In the genomic region with DNA sequence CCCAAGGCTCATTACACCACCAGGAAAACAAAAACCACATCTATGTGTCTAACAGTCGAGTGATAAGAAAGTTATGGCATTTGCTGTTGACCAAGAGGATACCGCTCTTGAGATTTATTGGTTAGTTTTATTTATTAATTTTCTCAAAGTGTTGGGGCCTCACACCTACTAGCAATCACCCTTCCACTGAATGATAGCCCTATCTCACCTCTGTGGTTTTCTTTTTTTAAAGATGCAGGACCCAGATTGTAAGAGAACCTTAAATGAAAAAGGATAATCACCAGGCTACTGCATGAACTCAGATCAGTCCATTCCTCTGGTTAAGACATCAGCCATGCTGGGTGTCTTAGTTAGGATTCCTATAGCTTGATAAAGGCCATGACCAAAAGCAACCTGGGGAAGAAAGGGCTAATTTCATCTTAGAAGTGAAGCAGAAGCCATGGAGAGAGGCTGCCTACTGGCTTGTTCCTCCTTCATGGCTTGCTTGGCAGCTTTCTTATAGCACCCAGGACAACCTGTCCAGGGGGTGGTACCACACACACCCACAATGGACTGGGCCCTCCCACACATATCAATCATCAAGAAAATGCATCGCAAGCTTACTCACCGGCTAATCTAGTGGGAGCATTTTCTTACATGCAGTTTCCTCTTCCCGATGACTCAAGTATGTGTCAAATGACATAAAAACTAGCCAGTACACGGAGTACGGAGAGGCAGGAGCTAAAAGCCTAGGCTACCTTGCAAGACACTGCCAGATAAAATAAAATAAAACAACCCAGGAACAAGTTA, we compare ENCODE assay signal across 9 mouse cellular contexts. TPM values are rescaled to one million over a fixed set of nuclear protein-coding genes. Genes with fewer than 3 reads are reported as not detected.
DNase-seq lines count a peak whose midpoint lies in the region; ATAC-seq and TF ChIP-seq lines count a peak whose summit lies in the region.
"Had no signal": no experiment of that assay in that cellular context is flagged by ENCODE, and none has a peak within 500 bp of the region (broad histone marks: within the 10 kb centered on the region; RNA-seq: fewer than 3 reads in every experiment).

No protein-coding gene starts in this region.

- DNase-seq in embryonic facial prominence, embryonic 10.5 days (ENCODE audit: low spot score), result no peak
- DNase-seq in ovary, adult 18-20 months (ENCODE audit: low spot score), result peak; percentile 34
- DNase-seq in ovary, postnatal 14 days (ENCODE audit: low spot score), result no peak
- DNase-seq in heart, postnatal 0 days (ENCODE audit: low spot score), result no peak
- no peak for DNase-seq in forebrain, embryonic 10.5 days (ENCODE audit: extremely low spot score, low spot score)
- no peak for DNase-seq in ovary, postnatal 36 days (ENCODE audit: low spot score)
- DNase-seq: cerebellum, postnatal 25 days had no signal

- H3K79me2 ChIP-seq in myocyte (ENCODE audit: control insufficient read depth, insufficient read depth), result peaks cover 99% of the 10 kb centered on the region

- 86% methylated on average over 7 of the region's 7 CpGs for WGBS in embryonic facial prominence, embryonic 12.5 days
- 89% methylated on average over 7 of the region's 7 CpGs for WGBS in embryonic facial prominence, embryonic 10.5 days
- WGBS in heart, postnatal 0 days, result 23% methylated on average over 7 of the region's 7 CpGs
- WGBS in forebrain, embryonic 10.5 days, result 91% methylated on average over 7 of the region's 7 CpGs

- TF ChIP-seq EP300 in heart, postnatal 0 days (IDR thresholded peaks at IDR 0.05; ENCODE audit: low read depth), result no peak

- 0 out of 2 replicates have a peak overlapping the region, but pooled peaks have one; percentile 9 for H3K27ac ChIP-seq in embryonic facial prominence, embryonic 12.5 days
- no peak overlapping the region for H3K27ac ChIP-seq in embryonic facial prominence, embryonic 10.5 days (replicated peaks)
- H3K27ac ChIP-seq in heart, postnatal 0 days (ENCODE audit: low read depth), result peak overlapping the region; percentile 97
- no peak overlapping the region for H3K27ac ChIP-seq in forebrain, embryonic 10.5 days

- no peak for ATAC-seq in embryonic facial prominence, embryonic 12.5 days (ENCODE audit: insufficient number of reproducible peaks, insufficient read depth, low FRiP score, low TSS enrichment)
- no peak for ATAC-seq in heart, postnatal 0 days (ENCODE audit: insufficient read depth, low read depth)

- H3K9me3 ChIP-seq in embryonic facial prominence, embryonic 12.5 days, result no peaks in the 10 kb centered on the region
- no peaks in the 10 kb centered on the region for H3K9me3 ChIP-seq in embryonic facial prominence, embryonic 10.5 days
- H3K9me3 ChIP-seq in heart, postnatal 0 days (replicated peaks; ENCODE audit: control insufficient read depth, low read length), result no peaks in the 10 kb centered on the region
- no peaks in the 10 kb centered on the region for H3K9me3 ChIP-seq in forebrain, embryonic 10.5 days

- H3K4me3 ChIP-seq in embryonic facial prominence, embryonic 12.5 days, result no peak overlapping the region
- H3K4me3 ChIP-seq in embryonic facial prominence, embryonic 10.5 days, result no peak overlapping the region
- H3K4me3 ChIP-seq in heart, postnatal 0 days (ENCODE audit: low read depth, low read length), result no peak overlapping the region
- no peak overlapping the region for H3K4me3 ChIP-seq in myocyte
- no peak overlapping the region for H3K4me3 ChIP-seq in forebrain, embryonic 10.5 days

- no peak for TF ChIP-seq CTCF in heart, postnatal 0 days (IDR thresholded peaks at IDR 0.05; ENCODE audit: low read depth)

- no peak overlapping the region for H3K9ac ChIP-seq in embryonic facial prominence, embryonic 12.5 days
- peak overlapping the region; percentile 29; the same call in 1 of the 2 replicates for H3K9ac ChIP-seq in heart, postnatal 0 days (replicated peaks; ENCODE audit: low read depth, low read length)

- H3K36me3 ChIP-seq in embryonic facial prominence, embryonic 12.5 days, result no peaks in the 10 kb centered on the region
- peaks cover 5% of the 10 kb centered on the region; the same call in 1 of the 2 replicates for H3K36me3 ChIP-seq in embryonic facial prominence, embryonic 10.5 days (replicated peaks)
- no peaks in the 10 kb centered on the region; the same call in 1 of the 2 replicates for H3K36me3 ChIP-seq in heart, postnatal 0 days (replicated peaks; ENCODE audit: control insufficient read depth, insufficient read depth, low read length)
- no peaks in the 10 kb centered on the region for H3K36me3 ChIP-seq in myocyte (ENCODE audit: control insufficient read depth, insufficient read depth)
- peaks cover 7% of the 10 kb centered on the region; the same call in 1 of the 2 replicates for H3K36me3 ChIP-seq in forebrain, embryonic 10.5 days (replicated peaks)

- H3ac ChIP-seq in myocyte (ENCODE audit: control insufficient read depth, insufficient read length), result no peak overlapping the region

- no peak overlapping the region for H3K4me2 ChIP-seq in embryonic facial prominence, embryonic 12.5 days (replicated peaks)
- peak overlapping the region; percentile 41 for H3K4me2 ChIP-seq in heart, postnatal 0 days (ENCODE audit: low read depth, low read length)
- H3K4me2 ChIP-seq in myocyte (ENCODE audit: low read depth), result peak overlapping the region; percentile 64

- no peaks in the 10 kb centered on the region for H3K27me3 ChIP-seq in embryonic facial prominence, embryonic 12.5 days
- no peaks in the 10 kb centered on the region for H3K27me3 ChIP-seq in embryonic facial prominence, embryonic 10.5 days (replicated peaks; ENCODE audit: low read depth, poor library complexity, severe bottlenecking)
- no peaks in the 10 kb centered on the region for H3K27me3 ChIP-seq in heart, postnatal 0 days (ENCODE audit: control insufficient read depth, insufficient read depth, low read length)
- H3K27me3 ChIP-seq in myocyte (ENCODE audit: control insufficient read depth, insufficient read depth, insufficient read length), result no peaks in the 10 kb centered on the region
- no peaks in the 10 kb centered on the region for H3K27me3 ChIP-seq in forebrain, embryonic 10.5 days (ENCODE audit: poor library complexity, severe bottlenecking)

- TF ChIP-seq POLR2A in myocyte (IDR thresholded peaks at IDR 0.05; ENCODE audit: insufficient read length, low read depth), result no peak

- peaks cover 36% of the 10 kb centered on the region for H3K4me1 ChIP-seq in embryonic facial prominence, embryonic 12.5 days
- H3K4me1 ChIP-seq in embryonic facial prominence, embryonic 10.5 days, result peaks cover 40% of the 10 kb centered on the region
- peaks cover 89% of the 10 kb centered on the region for H3K4me1 ChIP-seq in heart, postnatal 0 days (ENCODE audit: control insufficient read depth, insufficient read depth)
- H3K4me1 ChIP-seq in forebrain, embryonic 10.5 days, result peaks cover 31% of the 10 kb centered on the region

TF ChIP-seq in myocyte, 11 proteins besides CTCF, POLR2A, EP300 and RAD21:
- no peak for TF ChIP-seq POLR2AphosphoS2 (IDR thresholded peaks at IDR 0.05; ENCODE audit: insufficient read length, low read depth)
- TF ChIP-seq CEBPB (IDR thresholded peaks at IDR 0.05; ENCODE audit: insufficient read depth, poor library complexity, severe bottlenecking), result 0 out of 2 replicates have a peak, but pooled peaks have one; percentile 6
- no peak for TF ChIP-seq MAX (IDR thresholded peaks at IDR 0.05; ENCODE audit: low read depth)

RNA-seq across cellular contexts. Expression of gene B4galt1, which starts 7.5 kb away (rescaled TPM):
- polyA plus RNA-seq in embryonic facial prominence, embryonic 12.5 days (2016; fragmentation: Nextera tagmentation; extraction: Ambion mirVana), result 34.4 and 37.9 TPM in 2 replicates
- polyA plus RNA-seq in embryonic facial prominence, embryonic 10.5 days (2016; fragmentation: Nextera tagmentation; extraction: Ambion mirVana), result 23.8 and 24.7 TPM in 2 replicates
- total RNA-seq in heart, postnatal 0 days (2014; rRNA removed; ENCODE audit: low replicate concordance), result 125 and 129 TPM in 2 replicates
- 49.6 and 50.3 TPM in 2 replicates for polyA plus RNA-seq in heart, postnatal 0 days (2015; fragmentation: Nextera tagmentation; extraction: Ambion mirVana)
- polyA plus RNA-seq in myocyte (2012; fragmentation: generic; extraction: Trizol), result 37.7 TPM
- 20.1 TPM in 2 replicates for polyA plus RNA-seq in forebrain, embryonic 10.5 days (2016; fragmentation: Nextera tagmentation; extraction: Ambion mirVana)

Comparison
In these comparisons a context has a peak if more than half of its experiments do, and no peak if none do; other contexts are left out.
1. H3K27ac ChIP-seq: peak in embryonic facial prominence, embryonic 12.5 days (single experiment) and heart, postnatal 0 days (single experiment); none in embryonic facial prominence, embryonic 10.5 days (single experiment) and forebrain, embryonic 10.5 days (single experiment).